Mouse (Mus musculus) ES-E14 (cell line): ENCODE measurements around the gene Pno1. TPM values are rescaled to one million over a fixed set of nuclear protein-coding genes. Genes with fewer than 3 reads are reported as not detected.

ENCODE experiments used
- DNase-seq: peaks from one replicate; pipeline ENCODE4 v3.0.0-alpha.2; 2013; ENCODE audit warnings: low read depth, low spot score
- H3K27ac ChIP-seq: 2 replicates; pipeline ENCODE4 v1.5.1; 2012; ENCODE audit warnings: low read depth, mild to moderate bottlenecking, low read length, moderate library complexity, mixed read lengths; ENCODE audit not compliant: poor library complexity, insufficient read depth, severe bottlenecking
- H3K36me3 ChIP-seq: 2 replicates; pipeline ENCODE4 v1.6.1; 2012; ENCODE audit warnings: mild to moderate bottlenecking, low read length, moderate library complexity, mixed read lengths; ENCODE audit not compliant: control insufficient read depth, poor library complexity, insufficient read depth, severe bottlenecking
- H3K4me1 ChIP-seq, 2 experiments: fragments of 150-350 bp in 1 of 2; sonication (generic) in 1 of 2; 2 replicates each; pipeline ENCODE4 v1.6.1; 2012; ENCODE audit warnings: low read length in 2 of 2, mild to moderate bottlenecking in 1 of 2, mixed read lengths in 1 of 2; ENCODE audit not compliant: control insufficient read depth in 2 of 2, insufficient read depth in 2 of 2, poor library complexity in 1 of 2
- H3K4me3 ChIP-seq, 2 experiments: fragments of 150-350 bp in 1 of 2; sonication (generic) in 1 of 2; 2 replicates each; pipeline ENCODE4 v1.5.1; 2012; ENCODE audit warnings: low read length in 2 of 2, low read depth in 1 of 2, mild to moderate bottlenecking in 1 of 2, mixed read lengths in 1 of 2; ENCODE audit not compliant: insufficient read depth in 1 of 2, poor library complexity in 1 of 2, severe bottlenecking in 1 of 2
- H3K9ac ChIP-seq: 2 replicates; pipeline ENCODE4 v1.6.1; 2012; ENCODE audit warnings: low read depth, mild to moderate bottlenecking, low read length, mixed read lengths; ENCODE audit not compliant: poor library complexity, insufficient read depth, severe bottlenecking
- H3K9me3 ChIP-seq: fragments of 150-350 bp; sonication (generic); 2 replicates; pipeline ENCODE4 v1.6.1; 2012; ENCODE audit warnings: low read depth, mild to moderate bottlenecking, low read length; ENCODE audit not compliant: control insufficient read depth, insufficient read depth
- CHD2 ChIP-seq: IDR thresholded peaks from 2 replicates; pipeline ENCODE4 v1.6.1; 2014; ENCODE audit warnings: mild to moderate bottlenecking, low read depth, low read length, inconsistent platforms
- HCFC1 ChIP-seq: IDR thresholded peaks from 2 replicates; pipeline ENCODE4 v1.6.1; 2012; ENCODE audit warnings: low read length, inconsistent platforms, borderline replicate concordance; ENCODE audit not compliant: insufficient read depth
- MAFK ChIP-seq: IDR thresholded peaks from 2 replicates; pipeline ENCODE4 v1.6.1; 2014; ENCODE audit warnings: mild to moderate bottlenecking, low read depth, low read length, inconsistent platforms; ENCODE audit not compliant: insufficient read depth
- ZC3H11A ChIP-seq: IDR thresholded peaks from 2 replicates; pipeline ENCODE4 v1.6.1; 2012; ENCODE audit warnings: low read depth, mild to moderate bottlenecking, inconsistent platforms, low read length, borderline replicate concordance
- ZNF384 ChIP-seq: IDR thresholded peaks from 2 replicates; pipeline ENCODE4 v1.6.1; 2012; ENCODE audit warnings: low read depth, low read length, inconsistent platforms
- in situ Hi-C, 2 experiments: fragments of 600-800 bp; cut with MboI; formaldehyde crosslinking; loops; one replicate each; pipeline ENCODE4 v1.15.1; 2025; ENCODE audit warnings: low sequenced_read_pairs in 2 of 2, inconsistent platforms in 1 of 2; ENCODE audit not compliant: unreplicated experiment in 2 of 2
- total RNA-seq: library from RNA; depleted of rRNA; stranded (reverse); fragments of 300-350 nt; gene quantifications from 2 replicates; pipeline ENCODE4 v1.2.3, GENCODE M21; 2012

The Pno1 gene
- total RNA-seq, 1 experiment, result 113 TPM

GRCm38 (mm10) chr11:17199840-17200501, 11.4 kb downstream of the Pno1 start:
- in situ Hi-C loops, result no loop called here
- H3K27ac ChIP-seq, result no peak overlapping the region
- TF ChIP-seq HCFC1, result no peak
- no peak for TF ChIP-seq ZC3H11A
- no peak for TF ChIP-seq MAFK
- TF ChIP-seq CHD2, result no peak
- no peak for TF ChIP-seq ZNF384
- no peak overlapping the region for H3K4me3 ChIP-seq
- H3K9ac ChIP-seq, result no peak overlapping the region
- H3K4me1 ChIP-seq, result no peaks in the 10 kb centered on the region
- no peaks in the 10 kb centered on the region for H3K9me3 ChIP-seq
- no peak for DNase-seq
- peaks cover 29% of the 10 kb centered on the region for H3K36me3 ChIP-seq

- in situ Hi-C loops, result no loop called here
- Histone ChIP-seq H3K9ac (no peak overlapping the region), H3K4me3 (no peak overlapping the region), H3K36me3 (peaks cover 27% of the 10 kb centered on the region), H3K27ac (no peak overlapping the region), H3K4me1 (no peaks in the 10 kb centered on the region), H3K9me3 (no peaks in the 10 kb centered on the region; the same call in 1 of the 2 replicates)
- no peak for DNase-seq
- TF ChIP-seq ZC3H11A (no peak), CHD2 (no peak), HCFC1 (no peak), ZNF384 (no peak), MAFK (no peak)
Measured at GRCm38 (mm10) chr11:17199170-17199569, 12.2 kb downstream of the Pno1 start.

GRCm38 (mm10) chr11:17192151-17192844, 19.1 kb downstream of the Pno1 start:
- Histone ChIP-seq H3K4me3 (no peak overlapping the region), H3K9me3 (no peaks in the 10 kb centered on the region; the same call in 1 of the 2 replicates), H3K27ac (no peak overlapping the region), H3K4me1 (no peaks in the 10 kb centered on the region), H3K9ac (no peak overlapping the region), H3K36me3 (peaks cover 13% of the 10 kb centered on the region)
- TF ChIP-seq MAFK (no peak), CHD2 (no peak), ZNF384 (no peak), ZC3H11A (no peak), HCFC1 (no peak)
- in situ Hi-C loops, result no loop called here
- DNase-seq, result no peak

GRCm38 (mm10) chr11:17188786-17189185, 22.6 kb downstream of the Pno1 start:
- Histone ChIP-seq H3K4me3 (no peak overlapping the region), H3K9me3 (no peaks in the 10 kb centered on the region), H3K9ac (no peak overlapping the region), H3K4me1 (0 out of 4 replicates have a peak, but pooled peaks cover 0 to 2% of the 10 kb centered on the region in 2 experiments), H3K36me3 (no peaks in the 10 kb centered on the region; the same call in 1 of the 2 replicates), H3K27ac (no peak overlapping the region)
- no peak for TF ChIP-seq ZC3H11A
- no peak for TF ChIP-seq MAFK
- no peak for TF ChIP-seq ZNF384
- in situ Hi-C loops, result no loop called here
- DNase-seq, result no peak
